Mouse (Mus musculus) ES-E14 (cell line): ENCODE results near the gene Rimklb.
"Not testable (repeated sequence)": the region's sequence is repeated elsewhere in the genome, so short reads cannot be mapped to it uniquely, and the experiment has no call there.

ENCODE experiments used
- CHD2 ChIP-seq: IDR thresholded peaks from 2 replicates; pipeline ENCODE4 v1.6.1; 2014; ENCODE audit warnings: mild to moderate bottlenecking, low read depth, low read length, inconsistent platforms
- MAFK ChIP-seq: IDR thresholded peaks from 2 replicates; pipeline ENCODE4 v1.6.1; 2014; ENCODE audit warnings: mild to moderate bottlenecking, low read depth, low read length, inconsistent platforms; ENCODE audit not compliant: insufficient read depth
- ZC3H11A ChIP-seq: IDR thresholded peaks from 2 replicates; pipeline ENCODE4 v1.6.1; 2012; ENCODE audit warnings: low read depth, mild to moderate bottlenecking, inconsistent platforms, low read length, borderline replicate concordance
- ZNF384 ChIP-seq: IDR thresholded peaks from 2 replicates; pipeline ENCODE4 v1.6.1; 2012; ENCODE audit warnings: low read depth, low read length, inconsistent platforms

- TF ChIP-seq MAFK, ZC3H11A, ZNF384, CHD2: not testable (repeated sequence)
Measured at GRCm38 (mm10) chr6:122515762-122516161, 17.2 kb upstream of the Rimklb start.
